Mouse (Mus musculus) olfactory bulb, adult 2 months (tissue): ENCODE results near the gene Mogs.

Experiments used
- CTCF ChIP-seq: fragments of 200-500 bp; IDR thresholded peaks from 2 replicates; pipeline ENCODE4 v1.5.1; 2012; ENCODE audit warnings: low read depth, mild to moderate bottlenecking, low read length, moderate library complexity; ENCODE audit not compliant: insufficient read depth
- POLR2A ChIP-seq: fragments of 200-500 bp; IDR thresholded peaks from 2 replicates; pipeline ENCODE4 v1.6.1; 2012; ENCODE audit warnings: mild to moderate bottlenecking, low read depth, low read length, moderate library complexity; ENCODE audit not compliant: insufficient read depth

DNA sequence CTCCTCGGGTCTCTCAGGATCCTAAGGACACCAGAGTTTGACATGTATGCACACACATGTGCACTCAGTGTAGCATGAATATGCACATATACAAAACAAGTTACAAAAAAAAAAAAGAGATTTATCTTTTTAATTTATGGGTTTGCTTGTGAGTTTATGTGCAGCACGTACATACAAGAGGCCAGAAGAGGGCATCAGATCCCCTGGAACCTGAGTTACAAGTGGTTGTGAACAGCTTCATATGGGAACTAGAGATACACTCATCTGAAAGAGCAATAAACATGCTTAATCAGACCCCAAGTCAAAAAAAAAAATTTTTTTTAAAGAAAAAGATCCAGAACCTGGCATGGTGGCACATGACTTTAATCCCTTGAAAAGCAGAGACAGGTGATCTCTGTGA, 40.3 kb upstream of the Mogs start:
- TF ChIP-seq CTCF (no peak), POLR2A (no peak)
